Mouse (Mus musculus): ENCODE measurements around the gene Pdss2. TPM values are rescaled to one million over a fixed set of nuclear protein-coding genes. Genes with fewer than 3 reads are reported as not detected.

Pdss2 gene
- polyA plus RNA-seq, 1 experiment from 2014 or later, result 17.8 TPM

- no peak overlapping the region for H3K4me2 ChIP-seq (replicated peaks)
- H3K4me3 ChIP-seq (replicated peaks), result no peak overlapping the region
- no peak overlapping the region for H3K9ac ChIP-seq (replicated peaks)
- ATAC-seq, result no peak
- H3K36me3 ChIP-seq, result no peaks in the 10 kb centered on the region
- H3K4me1 ChIP-seq (replicated peaks), result peaks cover 20% of the 10 kb centered on the region
- no peaks in the 10 kb centered on the region for H3K9me3 ChIP-seq
- WGBS, result 92% methylated on average over 6 of the region's 6 CpGs
- no peaks in the 10 kb centered on the region for H3K27me3 ChIP-seq
- H3K27ac ChIP-seq, result no peak overlapping the region
These were observed 141.7 kb downstream of the Pdss2 start for GRCm38 (mm10) chr10:43362947-43363346.

DNA sequence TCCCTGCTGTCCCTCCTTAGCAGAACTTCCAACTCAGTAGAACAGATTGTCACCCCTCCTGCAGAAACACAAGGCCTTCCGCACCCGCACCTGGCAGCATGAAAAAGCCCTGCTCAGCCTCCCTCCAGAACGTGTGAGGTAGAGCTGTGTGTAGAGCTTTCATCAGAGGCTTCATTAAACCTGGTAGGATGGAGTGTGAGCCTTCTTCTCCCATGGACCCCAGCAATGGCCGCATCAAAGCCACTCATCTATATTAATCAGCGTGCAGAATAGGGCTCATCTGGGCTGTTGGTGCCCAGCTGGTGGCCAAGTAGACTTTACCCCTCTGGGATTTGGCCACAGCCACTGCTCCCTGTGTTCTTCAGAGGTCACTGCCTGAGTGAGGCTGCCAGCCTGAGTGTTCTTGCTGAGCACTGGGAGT, 142.2 kb downstream of the Pdss2 start:
- H3K4me1 ChIP-seq (replicated peaks), result peaks cover 20% of the 10 kb centered on the region
- WGBS, result 76% methylated on average over 5 of the region's 5 CpGs

GRCm38 (mm10) chr10:43365909-43366308, 144.6 kb downstream of the Pdss2 start:
- Histone ChIP-seq H3K36me3 (no peaks in the 10 kb centered on the region), H3K9ac (replicated peaks) (no peak overlapping the region), H3K4me2 (replicated peaks) (no peak overlapping the region), H3K27me3 (no peaks in the 10 kb centered on the region), H3K4me3 (replicated peaks) (no peak overlapping the region), H3K27ac (peak overlapping the region; percentile 55), H3K4me1 (replicated peaks) (peaks cover 20% of the 10 kb centered on the region), H3K9me3 (no peaks in the 10 kb centered on the region)
- 81% methylated on average over 4 of the region's 4 CpGs for WGBS
- 0 out of 2 replicates have a peak, but pooled peaks have one; percentile 53 for ATAC-seq

More for the DNA sequence above, 142.2 kb downstream of the Pdss2 start:
- Histone ChIP-seq H3K36me3 (no peaks in the 10 kb centered on the region), H3K4me2 (replicated peaks) (no peak overlapping the region), H3K4me3 (replicated peaks) (no peak overlapping the region), H3K9ac (replicated peaks) (no peak overlapping the region), H3K27me3 (no peaks in the 10 kb centered on the region), H3K27ac (no peak overlapping the region), H3K9me3 (no peaks in the 10 kb centered on the region)
- no peak for ATAC-seq

DNA sequence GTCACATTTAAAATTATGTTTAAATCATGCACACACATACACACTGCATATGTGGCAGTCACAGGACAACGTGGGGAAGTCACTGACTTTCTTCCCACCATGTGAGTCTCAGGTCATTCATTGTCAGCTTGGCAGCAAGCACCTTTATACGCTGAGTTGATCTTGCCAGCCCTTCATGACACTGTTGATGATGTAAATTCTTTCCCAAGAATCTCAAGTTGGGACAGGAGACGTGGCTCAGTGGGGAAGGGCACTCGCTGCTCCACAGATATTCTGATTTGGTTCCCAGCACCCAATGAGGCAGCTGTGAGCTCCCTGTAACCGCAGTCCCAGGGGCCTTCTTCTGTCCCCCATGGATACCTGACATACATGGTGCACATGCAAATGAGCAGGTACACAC, 147.3 kb downstream of the Pdss2 start:
- no peak for ATAC-seq
- WGBS, result 95% methylated on average over 5 of the region's 5 CpGs
- H3K4me3 ChIP-seq (replicated peaks), result no peak overlapping the region

DNA sequence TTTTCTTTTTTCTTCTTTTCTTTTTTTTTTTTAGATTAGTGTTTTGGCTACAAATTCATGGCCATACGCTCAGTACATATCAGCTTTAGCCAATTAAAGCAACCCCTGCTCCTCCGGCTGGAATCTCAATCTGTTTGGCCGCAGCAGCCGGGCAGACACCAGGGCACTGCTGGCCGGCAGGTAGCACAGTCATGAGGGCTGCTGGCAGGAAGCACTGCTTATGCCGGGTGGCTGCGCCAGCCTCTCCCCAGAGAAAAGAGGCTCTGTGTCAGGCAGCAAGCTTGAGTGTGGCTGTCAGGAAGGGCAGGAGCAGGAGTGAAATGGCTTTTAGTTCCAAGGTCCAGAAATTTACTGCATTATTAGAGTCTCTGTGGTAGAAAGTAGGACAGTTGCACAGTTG, 151.0 kb downstream of the Pdss2 start:
- Histone ChIP-seq H3K36me3 (no peaks in the 10 kb centered on the region), H3K9me3 (no peaks in the 10 kb centered on the region), H3K4me2 (replicated peaks) (no peak overlapping the region), H3K9ac (replicated peaks) (no peak overlapping the region), H3K4me1 (replicated peaks) (peaks cover 5% of the 10 kb centered on the region; the same call in 1 of the 2 replicates), H3K27ac (no peak overlapping the region; the same call in 1 of the 2 replicates), H3K27me3 (no peaks in the 10 kb centered on the region), H3K4me3 (replicated peaks) (no peak overlapping the region)
- ATAC-seq, result no peak
- 78% methylated on average over 7 of the region's 7 CpGs for WGBS

More for the DNA sequence above, 147.3 kb downstream of the Pdss2 start:
- Histone ChIP-seq H3K4me2 (replicated peaks) (no peak overlapping the region), H3K9ac (replicated peaks) (no peak overlapping the region), H3K9me3 (no peaks in the 10 kb centered on the region), H3K27ac (no peak overlapping the region), H3K4me1 (replicated peaks) (peaks cover 21% of the 10 kb centered on the region), H3K36me3 (no peaks in the 10 kb centered on the region), H3K27me3 (no peaks in the 10 kb centered on the region)

GRCm38 (mm10) chr10:43373035-43373434, 151.7 kb downstream of the Pdss2 start:
- no peak overlapping the region for H3K4me2 ChIP-seq (replicated peaks)
- no peaks in the 10 kb centered on the region for H3K27me3 ChIP-seq
- no peaks in the 10 kb centered on the region for H3K9me3 ChIP-seq
- H3K4me1 ChIP-seq (replicated peaks), result peaks cover 5% of the 10 kb centered on the region; the same call in 1 of the 2 replicates
- H3K4me3 ChIP-seq (replicated peaks), result no peak overlapping the region
- H3K9ac ChIP-seq (replicated peaks), result no peak overlapping the region
- no peaks in the 10 kb centered on the region for H3K36me3 ChIP-seq
- no peak for ATAC-seq
- no peak overlapping the region for H3K27ac ChIP-seq
- WGBS, result 92% methylated on average over 9 of the region's 9 CpGs

GRCm38 (mm10) chr10:43373666-43374065, 152.4 kb downstream of the Pdss2 start:
- no peak overlapping the region for H3K9ac ChIP-seq (replicated peaks)
- no peak for ATAC-seq
- H3K27me3 ChIP-seq, result no peaks in the 10 kb centered on the region
- H3K27ac ChIP-seq, result no peak overlapping the region
- peaks cover 5% of the 10 kb centered on the region; the same call in 1 of the 2 replicates for H3K4me1 ChIP-seq (replicated peaks)
- no peak overlapping the region for H3K4me2 ChIP-seq (replicated peaks)
- H3K36me3 ChIP-seq, result no peaks in the 10 kb centered on the region
- H3K4me3 ChIP-seq (replicated peaks), result no peak overlapping the region
- H3K9me3 ChIP-seq, result no peaks in the 10 kb centered on the region
- WGBS, result 93% methylated on average over 12 of the region's 12 CpGs

GRCm38 (mm10) chr10:43375286-43375685, 154.0 kb downstream of the Pdss2 start:
- H3K9me3 ChIP-seq, result no peaks in the 10 kb centered on the region
- no peak overlapping the region for H3K4me2 ChIP-seq (replicated peaks)
- ATAC-seq, result no peak
- H3K27me3 ChIP-seq, result no peaks in the 10 kb centered on the region
- H3K4me1 ChIP-seq (replicated peaks), result peaks cover 9% of the 10 kb centered on the region; the same call in 1 of the 2 replicates
- no peak overlapping the region for H3K9ac ChIP-seq (replicated peaks)
- H3K36me3 ChIP-seq, result no peaks in the 10 kb centered on the region
- 71% methylated on average over 4 of the region's 4 CpGs for WGBS
- peak overlapping the region; percentile 42; the same call in 1 of the 2 replicates for H3K27ac ChIP-seq
- H3K4me3 ChIP-seq (replicated peaks), result no peak overlapping the region

DNA sequence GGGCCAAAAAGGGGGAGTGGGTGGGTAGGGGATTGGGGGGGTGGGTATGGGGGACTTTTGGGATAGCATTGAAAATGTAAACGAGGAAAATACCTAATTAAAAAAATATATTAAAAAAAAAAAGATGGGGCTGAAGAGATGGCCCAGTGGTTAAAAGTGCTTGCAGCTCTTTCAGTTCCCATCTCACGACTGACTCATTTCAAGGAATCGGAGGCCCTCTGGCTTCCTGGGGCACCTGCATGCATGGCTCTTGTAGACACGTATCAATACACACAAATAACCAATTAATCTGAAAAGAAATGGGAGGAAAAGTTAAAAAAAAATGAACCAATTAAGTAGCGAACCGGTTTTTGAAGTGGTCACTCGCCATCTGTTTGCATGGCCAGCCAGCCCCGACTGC, 155.5 kb downstream of the Pdss2 start:
- no peak for ATAC-seq
- WGBS, result 85% methylated on average over 8 of the region's 8 CpGs
- Histone ChIP-seq H3K9me3 (no peaks in the 10 kb centered on the region), H3K4me1 (replicated peaks) (peaks cover 9% of the 10 kb centered on the region; the same call in 1 of the 2 replicates), H3K27me3 (no peaks in the 10 kb centered on the region), H3K4me2 (replicated peaks) (no peak overlapping the region), H3K36me3 (no peaks in the 10 kb centered on the region), H3K27ac (no peak overlapping the region), H3K9ac (replicated peaks) (no peak overlapping the region), H3K4me3 (replicated peaks) (no peak overlapping the region)

DNA sequence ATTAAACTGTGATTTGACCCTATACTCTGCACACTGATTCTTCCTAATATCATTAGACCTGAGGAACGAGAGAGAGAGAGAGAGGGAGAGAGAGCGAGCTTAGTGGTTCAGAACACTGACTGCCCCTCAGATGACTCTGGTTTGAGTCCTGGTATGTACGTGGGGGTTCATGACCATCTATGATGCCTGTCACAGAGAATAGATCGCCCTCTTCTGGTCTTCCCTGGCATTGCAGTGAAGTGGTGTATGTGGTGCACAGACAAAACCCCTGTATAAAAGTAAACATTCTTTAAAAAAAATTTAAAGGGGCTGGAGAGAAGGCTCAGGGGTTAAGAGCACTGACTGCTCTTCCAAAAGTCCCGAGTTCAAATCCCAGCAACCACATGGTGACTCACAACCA, 157.0 kb downstream of the Pdss2 start:
- no peak overlapping the region for H3K4me3 ChIP-seq (replicated peaks)
- no peaks in the 10 kb centered on the region for H3K27me3 ChIP-seq
- WGBS, result 40% methylated on average over 5 of the region's 5 CpGs
- ATAC-seq, result peak; percentile 37; the same call in 1 of the 2 replicates
- 0 out of 2 replicates have a peak, but pooled peaks cover 4% of the 10 kb centered on the region for H3K4me1 ChIP-seq (replicated peaks)
- no peaks in the 10 kb centered on the region for H3K9me3 ChIP-seq
- no peak overlapping the region for H3K27ac ChIP-seq
- no peak overlapping the region for H3K9ac ChIP-seq (replicated peaks)
- no peak overlapping the region for H3K4me2 ChIP-seq (replicated peaks)
- H3K36me3 ChIP-seq, result no peaks in the 10 kb centered on the region

- Histone ChIP-seq H3K27me3 (no peaks in the 10 kb centered on the region), H3K4me1 (replicated peaks) (0 out of 2 replicates have a peak, but pooled peaks cover 4% of the 10 kb centered on the region), H3K36me3 (no peaks in the 10 kb centered on the region), H3K4me3 (replicated peaks) (no peak overlapping the region), H3K4me2 (replicated peaks) (no peak overlapping the region), H3K9me3 (no peaks in the 10 kb centered on the region), H3K9ac (replicated peaks) (no peak overlapping the region), H3K27ac (no peak overlapping the region)
- no peak for ATAC-seq
- 83% methylated on average over 15 of the region's 15 CpGs for WGBS
These were observed 157.7 kb downstream of the Pdss2 start for GRCm38 (mm10) chr10:43378732-43379644.

- no peak overlapping the region for H3K9ac ChIP-seq (replicated peaks)
- 92% methylated on average over 3 of the region's 3 CpGs for WGBS
- no peak overlapping the region for H3K27ac ChIP-seq
- 0 out of 2 replicates have a peak, but pooled peaks cover 4% of the 10 kb centered on the region for H3K4me1 ChIP-seq (replicated peaks)
- H3K4me2 ChIP-seq (replicated peaks), result no peak overlapping the region
- no peaks in the 10 kb centered on the region for H3K9me3 ChIP-seq
- H3K27me3 ChIP-seq, result no peaks in the 10 kb centered on the region
- no peaks in the 10 kb centered on the region for H3K36me3 ChIP-seq
- no peak for ATAC-seq
- no peak overlapping the region for H3K4me3 ChIP-seq (replicated peaks)
These were observed 161.4 kb downstream of the Pdss2 start for GRCm38 (mm10) chr10:43382660-43383059.

Measured in midbrain, embryonic 13.5 days (tissue).